Mouse (Mus musculus): ENCODE data around the gene Gdf10. TPM values are rescaled to one million over a fixed set of nuclear protein-coding genes. Genes with fewer than 3 reads are reported as not detected.

Gene Gdf10
- polyA plus RNA-seq (2014; fragmentation: Nextera tagmentation; extraction: Ambion mirVana): 2.4 and 2.8 TPM in 2 replicates

DNA sequence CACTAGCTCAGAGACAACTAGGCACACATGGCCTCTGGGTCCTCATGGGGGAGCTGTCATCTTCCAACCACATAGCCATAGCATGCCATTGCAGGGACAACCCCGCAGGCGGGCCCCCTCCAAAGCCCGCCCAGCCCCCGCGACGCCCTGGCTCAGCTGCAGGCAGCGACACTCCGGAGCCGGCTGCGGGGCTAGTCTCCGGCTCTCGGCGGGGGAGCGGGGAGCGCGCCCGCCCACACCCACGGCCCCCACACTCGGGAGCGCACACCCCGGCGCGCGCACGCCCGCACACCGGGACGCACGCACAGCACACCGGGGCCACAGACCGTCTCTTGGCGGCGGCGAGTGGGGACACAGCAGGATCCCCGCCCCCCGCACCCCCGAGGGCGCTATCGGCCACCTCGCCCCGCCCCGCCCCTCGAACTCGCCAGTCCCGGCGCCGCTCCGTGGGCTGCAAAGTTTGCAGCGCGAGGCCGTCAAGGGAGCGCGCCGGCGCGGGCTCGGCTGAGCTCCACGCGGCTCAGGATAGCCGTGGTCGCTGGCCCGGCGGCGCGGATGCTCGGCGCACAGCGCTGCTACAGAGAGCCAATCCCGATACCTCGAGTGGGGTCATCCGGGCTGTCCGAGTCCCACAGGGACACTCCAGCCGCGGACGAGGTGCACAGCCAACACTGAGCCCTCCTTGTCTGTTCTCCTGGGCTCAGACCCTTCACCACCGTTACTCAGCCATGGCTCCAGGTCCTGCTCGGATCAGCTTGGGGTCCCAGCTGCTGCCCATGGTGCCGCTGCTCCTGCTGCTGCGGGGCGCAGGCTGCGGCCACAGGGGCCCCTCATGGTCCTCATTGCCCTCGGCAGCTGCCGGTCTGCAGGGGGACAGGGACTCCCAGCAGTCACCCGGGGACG, at the start of gene Gdf10:
TSS of gene Gdf10 (plus strand) at position 420 of the 903 bp plus-strand sequence.
- H3K27ac ChIP-seq (ENCODE audit: low read depth, low read length): no peak within 1 kb of the TSS

GRCm38 (mm10) chr14:33878826-33879225, 44.6 kb upstream of the Gdf10 start:
- Histone ChIP-seq H3K36me3 (ENCODE audit: control insufficient read depth, insufficient read depth, low read length) (no peaks in the 10 kb centered on the region), H3K4me1 (replicated peaks; ENCODE audit: control insufficient read depth, insufficient read depth, low read length) (no peaks in the 10 kb centered on the region), H3K27ac (ENCODE audit: low read depth, low read length) (no peak overlapping the region), H3K9me3 (ENCODE audit: control insufficient read depth, low read length) (no peaks in the 10 kb centered on the region), H3K4me3 (ENCODE audit: low read depth, low read length) (no peak overlapping the region), H3K9ac (ENCODE audit: low read length) (no peak overlapping the region), H3K27me3 (ENCODE audit: control insufficient read depth, insufficient read depth, low read length) (no peaks in the 10 kb centered on the region), H3K4me2 (ENCODE audit: low read depth, low read length, severe bottlenecking) (no peak overlapping the region)
- WGBS: 94% methylated on average over 1 of the region's 1 CpGs
- DNase-seq (ENCODE audit: low spot score) (no peak), ATAC-seq (replicated peaks; ENCODE audit: low FRiP score) (no peak)

More for the DNA sequence above, at the start of gene Gdf10:
- peaks cover 18% of the 10 kb centered on the region for H3K4me1 ChIP-seq (replicated peaks; ENCODE audit: control insufficient read depth, insufficient read depth, low read length)
- DNase-seq (ENCODE audit: low spot score) (peak; percentile 74), ATAC-seq (replicated peaks; ENCODE audit: low FRiP score) (peak; percentile 70)
- no peaks in the 10 kb centered on the region for H3K36me3 ChIP-seq (ENCODE audit: control insufficient read depth, insufficient read depth, low read length)
- no peaks in the 10 kb centered on the region for H3K9me3 ChIP-seq (ENCODE audit: control insufficient read depth, low read length)
- peak within 1 kb of the TSS; percentile 59 for H3K4me3 ChIP-seq (ENCODE audit: low read depth, low read length)
- peak within 1 kb of the TSS; percentile 94 for H3K4me2 ChIP-seq (ENCODE audit: low read depth, low read length, severe bottlenecking)
- under 1% methylated on average over 68 of the region's 85 CpGs for WGBS
- H3K27me3 ChIP-seq (ENCODE audit: control insufficient read depth, insufficient read depth, low read length): peaks cover 25% of the 10 kb centered on the region
- peak within 1 kb of the TSS; percentile 56 for H3K9ac ChIP-seq (ENCODE audit: low read length)

- no peak overlapping the region for H3K4me2 ChIP-seq (ENCODE audit: low read depth, low read length, severe bottlenecking)
- DNase-seq (ENCODE audit: low spot score) (no peak), ATAC-seq (replicated peaks; ENCODE audit: low FRiP score) (no peak)
- no peaks in the 10 kb centered on the region for H3K27me3 ChIP-seq (ENCODE audit: control insufficient read depth, insufficient read depth, low read length)
- H3K4me3 ChIP-seq (ENCODE audit: low read depth, low read length): no peak overlapping the region
- no peaks in the 10 kb centered on the region for H3K9me3 ChIP-seq (ENCODE audit: control insufficient read depth, low read length)
- no peaks in the 10 kb centered on the region for H3K36me3 ChIP-seq (ENCODE audit: control insufficient read depth, insufficient read depth, low read length)
- H3K4me1 ChIP-seq (replicated peaks; ENCODE audit: control insufficient read depth, insufficient read depth, low read length): no peaks in the 10 kb centered on the region
- H3K9ac ChIP-seq (ENCODE audit: low read length): no peak overlapping the region
- 92% methylated on average over 3 of the region's 3 CpGs for WGBS
- H3K27ac ChIP-seq (ENCODE audit: low read depth, low read length): no peak overlapping the region
Observed at GRCm38 (mm10) chr14:33880236-33880635, 43.2 kb upstream of the Gdf10 start.

DNA sequence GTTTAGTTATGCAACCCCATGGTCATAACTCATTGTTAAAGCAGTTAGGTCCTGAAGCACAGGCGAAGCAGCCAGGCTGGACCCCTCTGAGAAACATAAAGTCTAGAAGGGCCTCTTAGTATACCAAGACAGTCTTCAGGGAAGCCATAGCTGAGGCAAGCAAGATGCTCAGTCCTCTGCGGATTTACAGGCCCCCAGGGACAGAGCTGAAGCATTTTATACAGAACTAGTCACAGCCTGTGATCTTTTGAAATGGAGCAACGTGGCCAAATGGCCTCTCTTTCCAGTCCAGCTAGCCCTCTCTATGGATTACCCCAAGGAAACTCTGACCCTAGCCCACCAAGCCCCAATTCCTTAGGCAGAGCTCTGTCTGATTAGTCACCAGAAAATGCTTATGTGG, 41.9 kb upstream of the Gdf10 start:
- H3K9me3 ChIP-seq (ENCODE audit: control insufficient read depth, low read length): no peaks in the 10 kb centered on the region
- DNase-seq (ENCODE audit: low spot score) (no peak), ATAC-seq (replicated peaks; ENCODE audit: low FRiP score) (no peak)
- no peak overlapping the region for H3K27ac ChIP-seq (ENCODE audit: low read depth, low read length)
- H3K4me2 ChIP-seq (ENCODE audit: low read depth, low read length, severe bottlenecking): no peak overlapping the region
- 80% methylated on average over 3 of the region's 3 CpGs for WGBS
- no peak overlapping the region for H3K9ac ChIP-seq (ENCODE audit: low read length)
- H3K4me3 ChIP-seq (ENCODE audit: low read depth, low read length): no peak overlapping the region
- H3K27me3 ChIP-seq (ENCODE audit: control insufficient read depth, insufficient read depth, low read length): no peaks in the 10 kb centered on the region
- no peaks in the 10 kb centered on the region for H3K4me1 ChIP-seq (replicated peaks; ENCODE audit: control insufficient read depth, insufficient read depth, low read length)
- no peaks in the 10 kb centered on the region for H3K36me3 ChIP-seq (ENCODE audit: control insufficient read depth, insufficient read depth, low read length)

DNA sequence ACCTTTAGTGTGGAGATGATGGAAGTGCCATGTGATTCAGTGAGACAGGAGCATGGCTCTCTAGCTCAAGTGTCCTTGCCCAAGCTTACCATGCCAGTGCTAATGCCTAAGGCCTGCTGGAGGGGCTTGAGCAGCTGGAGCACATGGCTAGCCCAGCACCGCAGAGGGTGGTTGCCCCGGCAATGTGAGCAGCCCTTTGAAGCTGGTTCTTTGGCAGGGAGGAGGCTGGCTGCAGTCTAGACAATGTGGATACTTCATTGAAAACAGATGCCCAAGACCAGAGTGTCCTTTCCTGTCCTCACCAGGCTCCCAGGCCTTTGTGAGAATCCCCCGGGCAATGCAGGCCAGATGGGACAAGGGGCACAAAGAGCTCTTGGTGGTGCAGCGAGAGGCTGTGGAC, 40.3 kb upstream of the Gdf10 start:
- H3K27ac ChIP-seq (ENCODE audit: low read depth, low read length): no peak overlapping the region
- DNase-seq (ENCODE audit: low spot score) (no peak), ATAC-seq (replicated peaks; ENCODE audit: low FRiP score) (no peak)

DNA sequence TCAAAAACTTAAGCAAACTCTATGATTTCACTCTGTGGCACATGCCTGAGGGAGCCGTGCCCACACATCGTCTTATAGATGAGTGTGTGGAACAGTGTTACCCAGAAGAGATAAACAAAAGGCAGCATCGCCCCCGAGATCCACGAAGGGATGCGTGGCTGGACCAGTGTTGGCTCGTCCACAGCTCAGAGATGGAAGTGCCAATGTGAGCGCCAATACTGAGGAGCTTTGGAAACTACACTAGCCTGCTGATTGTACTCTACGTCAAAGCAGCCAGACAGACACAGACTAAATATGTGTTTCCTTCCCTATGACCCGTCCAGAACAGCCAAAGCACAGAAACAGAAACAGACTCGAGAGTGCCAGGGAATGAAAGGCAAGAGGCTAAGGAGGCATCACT, 37.9 kb upstream of the Gdf10 start:
- H3K9ac ChIP-seq (ENCODE audit: low read length): no peak overlapping the region
- H3K36me3 ChIP-seq (ENCODE audit: control insufficient read depth, insufficient read depth, low read length): no peaks in the 10 kb centered on the region
- H3K4me2 ChIP-seq (ENCODE audit: low read depth, low read length, severe bottlenecking): no peak overlapping the region
- ATAC-seq (replicated peaks; ENCODE audit: low FRiP score) (no peak), DNase-seq (ENCODE audit: low spot score) (no peak)
- whole genome bisulfite sequencing: 81% methylated on average over 11 of the region's 11 CpGs
- H3K27me3 ChIP-seq (ENCODE audit: control insufficient read depth, insufficient read depth, low read length): no peaks in the 10 kb centered on the region
- H3K9me3 ChIP-seq (ENCODE audit: control insufficient read depth, low read length): no peaks in the 10 kb centered on the region
- H3K4me3 ChIP-seq (ENCODE audit: low read depth, low read length): no peak overlapping the region
- no peak overlapping the region for H3K27ac ChIP-seq (ENCODE audit: low read depth, low read length)
- H3K4me1 ChIP-seq (replicated peaks; ENCODE audit: control insufficient read depth, insufficient read depth, low read length): no peaks in the 10 kb centered on the region; the same call in 1 of the 2 replicates

More for the DNA sequence above, 40.3 kb upstream of the Gdf10 start:
- no peaks in the 10 kb centered on the region for H3K4me1 ChIP-seq (replicated peaks; ENCODE audit: control insufficient read depth, insufficient read depth, low read length)
- H3K27me3 ChIP-seq (ENCODE audit: control insufficient read depth, insufficient read depth, low read length): no peaks in the 10 kb centered on the region
- no peaks in the 10 kb centered on the region for H3K9me3 ChIP-seq (ENCODE audit: control insufficient read depth, low read length)
- 67% methylated on average over 4 of the region's 4 CpGs for WGBS
- no peak overlapping the region for H3K4me2 ChIP-seq (ENCODE audit: low read depth, low read length, severe bottlenecking)
- no peak overlapping the region for H3K4me3 ChIP-seq (ENCODE audit: low read depth, low read length)
- no peaks in the 10 kb centered on the region for H3K36me3 ChIP-seq (ENCODE audit: control insufficient read depth, insufficient read depth, low read length)
- no peak overlapping the region for H3K9ac ChIP-seq (ENCODE audit: low read length)

DNA sequence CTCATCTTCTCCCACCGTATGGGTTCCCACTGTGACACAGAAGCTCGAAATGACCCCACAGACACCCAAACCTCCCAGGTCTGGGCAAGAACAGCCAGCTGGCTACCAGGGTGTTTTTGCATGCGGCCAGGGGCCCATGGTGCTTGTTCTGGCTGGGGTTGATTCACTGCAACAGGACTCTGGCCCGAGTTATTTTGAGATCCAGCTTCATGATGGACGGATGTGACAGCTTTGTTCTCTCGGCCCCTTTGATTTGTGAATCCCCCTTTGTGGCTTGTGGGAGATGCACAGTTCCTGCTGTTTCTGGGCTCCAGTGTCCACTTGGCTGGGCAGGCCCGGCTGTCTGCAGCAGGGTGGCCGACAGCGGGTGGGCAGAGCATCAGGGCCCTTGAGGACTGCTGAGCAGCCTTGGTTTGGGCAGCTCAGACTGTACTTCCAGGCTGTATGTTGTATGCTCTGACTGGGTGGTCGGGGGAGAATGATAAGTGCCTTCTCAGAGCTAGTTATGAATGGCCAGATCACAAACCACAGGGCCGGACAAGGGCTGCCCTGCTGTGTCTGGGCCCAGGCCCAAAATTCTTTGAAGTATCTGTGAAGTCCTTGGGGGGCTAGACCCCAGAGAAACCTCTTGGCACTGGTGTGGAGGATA, 34.9 kb upstream of the Gdf10 start:
- H3K27ac ChIP-seq (ENCODE audit: low read depth, low read length): no peak overlapping the region
- no peak for DNase-seq (ENCODE audit: low spot score)
- no peaks in the 10 kb centered on the region; the same call in 1 of the 2 replicates for H3K4me1 ChIP-seq (replicated peaks; ENCODE audit: control insufficient read depth, insufficient read depth, low read length)
- H3K27me3 ChIP-seq (ENCODE audit: control insufficient read depth, insufficient read depth, low read length): no peaks in the 10 kb centered on the region
- no peak overlapping the region for H3K4me2 ChIP-seq (ENCODE audit: low read depth, low read length, severe bottlenecking)
- no peak overlapping the region for H3K9ac ChIP-seq (ENCODE audit: low read length)
- no peak overlapping the region for H3K4me3 ChIP-seq (ENCODE audit: low read depth, low read length)
- WGBS: 75% methylated on average over 11 of the region's 11 CpGs
- no peak for ATAC-seq (replicated peaks; ENCODE audit: low FRiP score)
- H3K9me3 ChIP-seq (ENCODE audit: control insufficient read depth, low read length): no peaks in the 10 kb centered on the region
- no peaks in the 10 kb centered on the region for H3K36me3 ChIP-seq (ENCODE audit: control insufficient read depth, insufficient read depth, low read length)

- no peaks in the 10 kb centered on the region for H3K9me3 ChIP-seq (ENCODE audit: control insufficient read depth, low read length)
- 93% methylated on average over 3 of the region's 3 CpGs for WGBS
- no peaks in the 10 kb centered on the region for H3K27me3 ChIP-seq (ENCODE audit: control insufficient read depth, insufficient read depth, low read length)
- no peak overlapping the region for H3K9ac ChIP-seq (ENCODE audit: low read length)
- H3K27ac ChIP-seq (ENCODE audit: low read depth, low read length): no peak overlapping the region
- H3K4me3 ChIP-seq (ENCODE audit: low read depth, low read length): no peak overlapping the region
- no peaks in the 10 kb centered on the region; the same call in 1 of the 2 replicates for H3K4me1 ChIP-seq (replicated peaks; ENCODE audit: control insufficient read depth, insufficient read depth, low read length)
- H3K4me2 ChIP-seq (ENCODE audit: low read depth, low read length, severe bottlenecking): no peak overlapping the region
- DNase-seq (ENCODE audit: low spot score): no peak
- ATAC-seq (replicated peaks; ENCODE audit: low FRiP score): no peak
- H3K36me3 ChIP-seq (ENCODE audit: control insufficient read depth, insufficient read depth, low read length): no peaks in the 10 kb centered on the region
Observed at GRCm38 (mm10) chr14:33889971-33890370, 33.4 kb upstream of the Gdf10 start.
